Mouse (Mus musculus): ENCODE measurements around the gene Gm20388. TPM values are rescaled to one million over a fixed set of nuclear protein-coding genes. Genes with fewer than 3 reads are reported as not detected.
A peak's percentile ranks its signal among the peaks of the same experiment; 100 is the strongest.

The Gm20388 gene
- polyA plus RNA-seq, 1 experiment from 2014 or later = 4.4 TPM

DNA sequence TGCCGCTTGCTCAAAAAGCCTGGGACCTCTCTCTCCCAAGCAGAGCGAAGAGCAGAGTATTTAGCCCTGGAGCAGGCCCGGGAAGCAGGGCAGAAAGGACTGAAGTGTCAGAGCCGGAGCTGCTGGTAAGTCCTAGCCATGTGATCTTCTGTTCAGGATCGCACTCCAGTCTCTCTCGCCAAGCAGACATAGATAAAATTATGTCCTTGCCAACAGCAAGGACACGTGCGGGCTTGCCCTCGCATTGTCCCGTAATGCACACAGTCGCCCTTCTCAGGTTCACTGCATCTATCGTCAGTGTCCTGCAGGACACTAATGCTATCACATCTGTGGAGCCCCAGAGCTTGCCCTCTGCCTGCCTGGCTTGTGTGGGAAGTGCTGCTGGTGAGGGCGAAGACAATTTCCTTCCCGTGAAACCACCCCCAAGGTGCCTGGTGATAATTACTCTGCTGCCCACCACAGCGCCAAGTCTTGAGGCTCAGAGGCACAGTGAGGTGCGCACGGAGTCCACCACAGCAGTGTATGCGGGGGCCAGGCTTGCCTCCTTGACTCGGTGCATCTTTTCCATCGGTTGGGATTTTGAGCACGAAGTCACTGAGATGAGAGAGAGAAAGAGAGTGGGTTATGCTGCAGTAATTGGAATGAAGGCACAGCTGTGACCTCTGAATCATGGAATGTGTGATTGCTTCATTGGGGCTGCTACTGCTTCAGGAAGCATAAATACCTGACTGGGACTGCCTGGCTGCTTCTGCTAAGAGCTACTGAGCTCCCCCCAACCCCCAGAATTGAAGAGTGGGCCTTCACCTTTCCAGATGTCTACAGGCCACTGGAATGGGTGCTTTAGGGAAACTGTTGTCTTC, 4170.1 kb downstream of the Gm20388 start:
- Histone ChIP-seq H3K9ac (replicated peaks) (no peak overlapping the region), H3K4me1 (replicated peaks) (peaks cover 35% of the 10 kb centered on the region), H3K9me3 (0 out of 2 replicates have a peak, but pooled peaks cover 3% of the 10 kb centered on the region), H3K27ac (peak overlapping the region; percentile 14; the same call in 1 of the 2 replicates), H3K4me3 (replicated peaks) (no peak overlapping the region), H3K36me3 (no peaks in the 10 kb centered on the region), H3K4me2 (replicated peaks) (no peak overlapping the region), H3K27me3 (no peaks in the 10 kb centered on the region)
- WGBS = 83% methylated on average over 21 of the region's 21 CpGs
- ATAC-seq = no peak

DNA sequence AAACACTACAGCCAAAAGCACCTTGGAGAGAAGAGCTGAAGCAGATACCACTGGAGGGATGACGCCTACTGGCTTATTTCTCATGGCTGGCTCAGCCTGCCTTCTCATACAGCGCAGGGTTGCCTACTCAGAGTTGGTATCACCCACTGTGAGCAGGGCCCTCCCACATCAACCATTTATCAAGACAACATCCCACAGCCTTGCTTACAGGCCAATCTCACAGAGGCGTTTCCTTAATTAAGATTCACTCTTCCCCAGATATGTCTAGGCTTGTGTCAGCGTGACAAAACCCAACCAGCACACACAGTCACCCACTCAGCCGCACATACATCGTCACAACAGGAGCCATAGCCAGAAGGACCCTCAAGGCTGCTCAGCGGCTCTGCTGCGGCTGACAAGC, 4172.0 kb downstream of the Gm20388 start:
- Histone ChIP-seq H3K9ac (replicated peaks) (no peak overlapping the region), H3K27ac (no peak overlapping the region), H3K9me3 (0 out of 2 replicates have a peak, but pooled peaks cover 3% of the 10 kb centered on the region), H3K4me1 (replicated peaks) (peaks cover 23% of the 10 kb centered on the region; the same call in 1 of the 2 replicates), H3K36me3 (no peaks in the 10 kb centered on the region), H3K27me3 (no peaks in the 10 kb centered on the region), H3K4me2 (replicated peaks) (no peak overlapping the region), H3K4me3 (replicated peaks) (no peak overlapping the region)
- no peak for ATAC-seq
- WGBS = 96% methylated on average over 8 of the region's 8 CpGs

DNA sequence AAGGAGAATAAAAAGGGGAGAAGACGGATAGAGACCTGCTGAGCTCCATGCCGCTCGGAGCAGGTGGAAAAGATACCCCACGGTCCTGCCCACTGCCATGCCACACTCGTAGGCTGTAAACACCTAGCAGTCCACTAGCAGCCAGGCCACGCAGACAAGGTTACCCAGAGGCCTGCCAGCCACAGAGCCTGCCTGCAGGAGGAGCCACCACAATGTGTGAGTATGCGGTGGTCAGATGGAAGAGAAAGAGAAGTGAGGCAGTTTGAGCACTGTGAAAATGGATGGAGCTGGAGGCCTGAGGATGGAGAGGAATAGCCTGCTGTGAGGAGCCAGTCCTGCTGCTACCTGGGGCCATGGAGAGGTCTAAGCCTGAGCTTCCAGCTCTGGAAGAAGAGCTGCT, 4173.0 kb downstream of the Gm20388 start:
- ATAC-seq = no peak
- Histone ChIP-seq H3K36me3 (no peaks in the 10 kb centered on the region), H3K27ac (no peak overlapping the region), H3K4me2 (replicated peaks) (no peak overlapping the region), H3K4me3 (replicated peaks) (no peak overlapping the region), H3K9me3 (0 out of 2 replicates have a peak, but pooled peaks cover 3% of the 10 kb centered on the region), H3K27me3 (no peaks in the 10 kb centered on the region), H3K9ac (replicated peaks) (no peak overlapping the region), H3K4me1 (replicated peaks) (peaks cover 22% of the 10 kb centered on the region)
- WGBS = 80% methylated on average over 7 of the region's 7 CpGs

DNA sequence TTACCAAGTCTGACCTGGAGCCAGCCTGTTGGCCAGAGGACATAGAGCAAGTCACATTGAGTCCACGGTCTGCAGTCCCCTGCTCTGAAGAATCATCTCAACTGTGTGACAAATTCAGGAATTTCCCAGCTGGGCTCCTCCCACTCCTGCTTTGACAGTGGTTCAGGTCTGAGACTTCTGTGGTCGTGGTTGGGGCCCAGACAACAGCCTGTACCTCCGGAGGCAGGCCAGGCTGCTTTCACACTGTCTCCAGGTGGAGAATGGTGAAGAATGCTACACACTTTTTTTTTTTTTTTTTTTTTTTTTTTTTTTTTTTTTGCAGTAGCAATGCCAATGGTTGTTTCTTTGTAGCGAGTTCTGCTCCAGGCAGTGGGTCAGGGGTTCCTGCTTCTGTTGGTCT, 4175.0 kb downstream of the Gm20388 start:
- ATAC-seq = no peak
- H3K27ac ChIP-seq = no peak overlapping the region
- 76% methylated on average over 4 of the region's 4 CpGs for WGBS
- no peaks in the 10 kb centered on the region for H3K36me3 ChIP-seq
- no peak overlapping the region for H3K9ac ChIP-seq (replicated peaks)
- peaks cover 9% of the 10 kb centered on the region; the same call in 1 of the 2 replicates for H3K4me1 ChIP-seq (replicated peaks)
- H3K4me2 ChIP-seq (replicated peaks) = no peak overlapping the region
- no peak overlapping the region for H3K4me3 ChIP-seq (replicated peaks)
- 0 out of 2 replicates have a peak, but pooled peaks cover 3% of the 10 kb centered on the region for H3K9me3 ChIP-seq
- H3K27me3 ChIP-seq = no peaks in the 10 kb centered on the region

DNA sequence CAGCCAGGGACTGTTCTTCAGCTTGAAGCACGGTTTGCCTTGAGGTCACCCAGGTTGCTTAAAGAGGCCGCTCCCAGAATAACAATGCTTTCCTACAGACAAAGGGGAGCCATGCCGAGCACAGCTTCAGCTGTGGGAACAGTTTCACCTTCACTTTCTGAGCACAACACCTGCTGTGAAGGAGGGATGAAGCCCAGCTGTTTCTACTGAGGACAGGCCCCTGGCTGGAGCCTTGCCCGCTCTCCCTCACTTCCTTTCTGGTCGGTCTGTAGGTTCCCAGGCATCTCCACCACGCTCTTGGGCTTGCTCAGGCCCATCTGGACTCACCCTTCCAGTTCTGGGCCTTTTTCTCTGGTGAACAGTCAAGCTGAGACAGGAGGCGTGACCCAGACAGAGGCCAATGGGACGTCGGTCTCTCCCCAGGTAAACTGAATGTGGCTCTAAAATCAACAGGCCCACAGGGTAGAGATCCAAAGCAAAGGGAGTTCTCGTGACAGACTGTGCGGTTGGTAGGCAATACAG, 4177.5 kb downstream of the Gm20388 start:
- Histone ChIP-seq H3K4me1 (replicated peaks) (peaks cover 5% of the 10 kb centered on the region; the same call in 1 of the 2 replicates), H3K9ac (replicated peaks) (no peak overlapping the region), H3K4me3 (replicated peaks) (no peak overlapping the region), H3K27ac (no peak overlapping the region), H3K27me3 (no peaks in the 10 kb centered on the region), H3K9me3 (no peaks in the 10 kb centered on the region), H3K36me3 (no peaks in the 10 kb centered on the region), H3K4me2 (replicated peaks) (no peak overlapping the region)
- no peak for ATAC-seq
- 44% methylated on average over 11 of the region's 11 CpGs for WGBS

DNA sequence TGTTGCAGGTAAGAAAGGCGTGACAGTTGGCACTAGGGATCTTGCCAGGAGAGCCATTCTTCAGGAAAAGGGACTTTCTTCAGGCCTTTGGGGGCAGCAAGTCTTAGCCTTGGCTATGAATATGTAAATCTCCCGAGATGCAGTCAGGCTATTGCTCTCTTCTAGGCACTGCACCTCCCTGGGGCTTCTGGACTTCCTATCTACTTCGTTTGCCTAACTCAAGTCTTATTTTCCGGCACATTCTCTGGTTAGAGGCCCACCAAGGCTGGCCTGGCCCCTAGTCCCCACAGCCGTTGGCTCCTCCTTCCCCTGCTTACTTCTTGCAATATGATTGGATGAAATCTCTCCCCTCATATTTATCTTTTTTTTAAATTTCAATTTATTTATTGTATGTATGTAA, 4178.4 kb downstream of the Gm20388 start:
- 87% methylated on average over 5 of the region's 5 CpGs for WGBS
- Histone ChIP-seq H3K9ac (replicated peaks) (no peak overlapping the region), H3K9me3 (no peaks in the 10 kb centered on the region), H3K36me3 (no peaks in the 10 kb centered on the region), H3K27me3 (no peaks in the 10 kb centered on the region), H3K4me3 (replicated peaks) (no peak overlapping the region), H3K4me1 (replicated peaks) (peaks cover 5% of the 10 kb centered on the region; the same call in 1 of the 2 replicates), H3K27ac (no peak overlapping the region), H3K4me2 (replicated peaks) (no peak overlapping the region)
- ATAC-seq = no peak

DNA sequence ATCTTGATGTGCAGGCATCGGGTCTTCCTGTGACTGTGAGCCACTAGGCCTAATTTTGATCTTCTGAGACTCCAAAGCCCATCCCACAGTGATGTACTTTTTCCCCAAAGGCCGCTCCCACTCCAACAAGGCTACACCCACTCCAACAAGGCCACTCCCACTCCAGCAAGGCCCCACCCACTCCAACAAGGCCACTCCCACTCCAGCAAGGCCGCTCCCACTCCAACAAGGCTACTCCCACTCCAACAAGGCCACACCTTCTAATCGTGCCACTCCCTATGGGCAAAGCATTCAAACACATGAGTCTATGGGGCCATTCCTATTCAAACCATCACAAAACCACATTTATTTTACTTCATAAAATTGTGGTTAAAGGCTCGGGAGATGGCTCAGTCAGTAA, 4179.8 kb downstream of the Gm20388 start:
- peaks cover 5% of the 10 kb centered on the region; the same call in 1 of the 2 replicates for H3K4me1 ChIP-seq (replicated peaks)
- 94% methylated on average over 5 of the region's 5 CpGs for WGBS
- no peak overlapping the region for H3K9ac ChIP-seq (replicated peaks)
- no peaks in the 10 kb centered on the region for H3K36me3 ChIP-seq
- H3K9me3 ChIP-seq = no peaks in the 10 kb centered on the region
- ATAC-seq = no peak
- H3K27me3 ChIP-seq = no peaks in the 10 kb centered on the region
- no peak overlapping the region for H3K4me2 ChIP-seq (replicated peaks)
- no peak overlapping the region for H3K27ac ChIP-seq
- no peak overlapping the region for H3K4me3 ChIP-seq (replicated peaks)

DNA sequence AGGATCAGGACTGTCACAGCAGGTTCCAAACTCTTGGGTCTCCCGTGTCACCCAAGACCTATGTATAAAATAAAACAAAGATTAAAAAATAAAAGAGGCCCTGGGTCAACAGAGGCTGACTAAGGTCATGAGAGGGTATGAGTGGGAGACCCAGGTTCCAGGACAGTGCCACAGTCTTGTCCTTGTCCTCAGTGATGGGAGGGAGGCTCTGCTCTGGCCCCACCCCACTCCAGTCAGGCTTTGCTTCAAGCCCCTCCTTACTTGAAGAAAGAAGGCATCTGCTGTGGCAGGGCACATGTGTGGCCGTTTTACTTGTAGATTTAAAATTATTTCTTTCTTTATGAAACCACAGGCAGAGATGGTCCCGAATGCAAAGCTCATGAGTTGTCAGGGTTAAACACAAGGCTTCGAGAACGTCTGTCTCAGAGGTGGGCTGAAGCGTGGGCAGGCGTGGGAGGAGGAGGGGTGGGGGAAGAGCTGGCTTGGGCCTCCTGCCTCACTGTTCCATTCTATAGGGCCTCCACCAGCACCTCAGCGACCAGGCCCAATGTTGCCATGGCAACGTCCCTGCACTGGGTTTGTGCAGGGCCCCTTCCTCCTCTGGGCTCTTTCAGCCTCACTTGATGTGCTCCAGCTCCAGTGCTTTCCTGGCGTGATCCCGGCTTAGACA, 4188.4 kb downstream of the Gm20388 start:
- Histone ChIP-seq H3K4me1 (replicated peaks) (peaks cover 14% of the 10 kb centered on the region), H3K9me3 (no peaks in the 10 kb centered on the region), H3K9ac (replicated peaks) (peak overlapping the region; percentile 28; the same call in 1 of the 2 replicates), H3K4me3 (replicated peaks) (no peak overlapping the region), H3K27me3 (no peaks in the 10 kb centered on the region), H3K27ac (peak overlapping the region; percentile 67), H3K36me3 (no peaks in the 10 kb centered on the region), H3K4me2 (replicated peaks) (peak overlapping the region; percentile 15)
- ATAC-seq = peak; percentile 92
- WGBS = 10% methylated on average over 11 of the region's 11 CpGs

DNA sequence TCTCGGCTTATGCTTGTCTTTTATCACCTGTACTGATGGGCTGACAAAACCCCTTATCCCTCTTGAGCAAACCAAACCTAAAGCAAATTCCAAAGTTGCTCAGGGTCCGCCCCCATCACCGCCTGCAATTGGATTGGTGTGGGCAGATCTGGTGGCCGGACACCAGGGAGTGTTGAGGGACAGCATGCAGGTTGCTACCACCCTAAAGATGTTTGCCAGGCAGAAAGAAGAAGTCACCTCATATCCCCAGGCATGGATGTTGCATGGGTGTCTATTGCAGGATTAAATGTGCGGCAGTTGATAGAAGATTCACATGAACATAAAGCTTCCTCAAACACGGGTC, 4189.0 kb downstream of the Gm20388 start:
- no peaks in the 10 kb centered on the region for H3K27me3 ChIP-seq
- no peaks in the 10 kb centered on the region for H3K9me3 ChIP-seq
- no peak overlapping the region for H3K4me3 ChIP-seq (replicated peaks)
- H3K4me2 ChIP-seq (replicated peaks) = peak overlapping the region; percentile 15
- peaks cover 14% of the 10 kb centered on the region for H3K4me1 ChIP-seq (replicated peaks)
- H3K27ac ChIP-seq = peak overlapping the region; percentile 67
- peak overlapping the region; percentile 28; the same call in 1 of the 2 replicates for H3K9ac ChIP-seq (replicated peaks)
- H3K36me3 ChIP-seq = no peaks in the 10 kb centered on the region
- 50% methylated on average over 6 of the region's 6 CpGs for WGBS
- ATAC-seq = peak; percentile 49; the same call in 1 of the 2 replicates

DNA sequence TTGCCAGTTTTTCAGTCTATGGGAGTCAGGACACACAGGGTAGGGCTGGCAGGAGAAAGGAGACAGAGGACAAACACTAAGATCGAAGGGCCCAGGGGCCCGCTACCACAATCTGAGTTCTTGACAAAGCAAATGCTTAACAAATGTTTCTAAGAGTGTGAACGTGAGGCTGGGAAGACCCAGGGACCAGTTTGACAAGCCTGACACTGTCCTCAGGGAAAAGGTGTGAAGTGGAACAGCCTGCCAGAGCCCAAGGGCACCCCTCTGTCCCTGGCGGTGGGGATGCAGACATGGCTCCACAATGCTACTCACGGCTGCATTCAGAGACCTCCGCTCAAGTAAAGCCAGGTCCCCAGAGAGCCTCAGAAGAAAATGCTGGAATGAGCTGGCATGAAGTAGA, 4195.2 kb downstream of the Gm20388 start:
- Histone ChIP-seq H3K27me3 (no peaks in the 10 kb centered on the region), H3K4me2 (replicated peaks) (no peak overlapping the region), H3K9me3 (no peaks in the 10 kb centered on the region), H3K4me1 (replicated peaks) (0 out of 2 replicates have a peak, but pooled peaks cover 4% of the 10 kb centered on the region), H3K9ac (replicated peaks) (no peak overlapping the region; the same call in 1 of the 2 replicates), H3K36me3 (no peaks in the 10 kb centered on the region), H3K4me3 (replicated peaks) (no peak overlapping the region), H3K27ac (no peak overlapping the region)
- 75% methylated on average over 6 of the region's 6 CpGs for WGBS
- ATAC-seq = no peak

DNA sequence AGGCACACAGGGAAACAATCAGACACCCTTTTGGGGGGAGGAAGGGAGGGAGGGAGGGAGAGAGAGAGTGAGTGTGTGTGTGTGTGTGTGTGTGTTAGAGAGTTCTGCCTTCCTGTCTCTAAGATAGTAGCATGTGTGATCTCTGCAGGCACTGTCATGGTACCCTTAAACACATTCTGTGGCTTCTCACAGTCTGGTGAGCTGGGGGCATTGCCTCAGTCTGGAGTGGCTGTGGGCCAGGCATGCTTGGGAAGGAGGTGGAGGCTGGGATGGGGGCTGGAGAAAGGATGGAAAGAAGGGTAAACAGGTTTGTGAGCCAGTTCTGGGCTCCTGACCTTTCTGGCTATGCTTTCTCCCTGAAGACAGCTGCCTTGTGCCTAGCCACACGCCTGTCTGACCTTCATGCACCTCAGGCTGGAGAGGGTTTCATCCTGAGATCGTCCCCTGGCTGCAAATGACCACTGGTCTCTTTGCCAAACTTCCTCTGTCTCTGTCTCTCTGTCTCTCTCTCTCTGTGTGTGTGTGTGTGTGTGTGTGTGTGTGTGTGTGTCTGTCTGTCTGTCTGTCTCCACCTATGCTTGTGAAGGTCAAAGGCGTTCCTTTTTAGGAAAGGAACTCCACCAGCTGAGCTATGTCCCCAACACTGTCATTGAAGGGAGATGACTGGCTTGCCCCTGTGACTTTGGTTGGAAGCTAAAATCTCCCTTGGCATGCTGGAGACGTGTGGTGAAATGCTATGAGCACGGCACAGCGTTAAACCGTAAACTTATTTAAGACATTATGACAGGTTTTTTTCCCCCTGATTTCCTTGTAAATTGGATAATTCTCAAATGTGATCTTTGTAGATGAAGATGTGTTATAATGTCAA, 4195.9 kb downstream of the Gm20388 start:
- 89% methylated on average over 7 of the region's 7 CpGs for WGBS
- H3K4me3 ChIP-seq (replicated peaks) = no peak overlapping the region
- no peak for ATAC-seq

More for the DNA sequence above, 4195.9 kb downstream of the Gm20388 start:
- Histone ChIP-seq H3K27ac (no peak overlapping the region), H3K4me1 (replicated peaks) (0 out of 2 replicates have a peak, but pooled peaks cover 4% of the 10 kb centered on the region), H3K36me3 (no peaks in the 10 kb centered on the region), H3K9me3 (no peaks in the 10 kb centered on the region), H3K4me2 (replicated peaks) (no peak overlapping the region), H3K9ac (replicated peaks) (no peak overlapping the region), H3K27me3 (no peaks in the 10 kb centered on the region)

Data from midbrain, embryonic 13.5 days (tissue).